Mouse (Mus musculus): ENCODE data around the gene Cul4b. TPM values are rescaled to one million over a fixed set of nuclear protein-coding genes. Genes with fewer than 3 reads are reported as not detected.
A peak's percentile ranks its signal among the peaks of the same experiment; 100 is the strongest.
"Not testable (repeated sequence)": the region's sequence is repeated elsewhere in the genome, so short reads cannot be mapped to it uniquely, and the experiment has no call there.

Cul4b gene
- polyA plus RNA-seq, 1 experiment from 2014 or later, result 23.7 TPM

DNA sequence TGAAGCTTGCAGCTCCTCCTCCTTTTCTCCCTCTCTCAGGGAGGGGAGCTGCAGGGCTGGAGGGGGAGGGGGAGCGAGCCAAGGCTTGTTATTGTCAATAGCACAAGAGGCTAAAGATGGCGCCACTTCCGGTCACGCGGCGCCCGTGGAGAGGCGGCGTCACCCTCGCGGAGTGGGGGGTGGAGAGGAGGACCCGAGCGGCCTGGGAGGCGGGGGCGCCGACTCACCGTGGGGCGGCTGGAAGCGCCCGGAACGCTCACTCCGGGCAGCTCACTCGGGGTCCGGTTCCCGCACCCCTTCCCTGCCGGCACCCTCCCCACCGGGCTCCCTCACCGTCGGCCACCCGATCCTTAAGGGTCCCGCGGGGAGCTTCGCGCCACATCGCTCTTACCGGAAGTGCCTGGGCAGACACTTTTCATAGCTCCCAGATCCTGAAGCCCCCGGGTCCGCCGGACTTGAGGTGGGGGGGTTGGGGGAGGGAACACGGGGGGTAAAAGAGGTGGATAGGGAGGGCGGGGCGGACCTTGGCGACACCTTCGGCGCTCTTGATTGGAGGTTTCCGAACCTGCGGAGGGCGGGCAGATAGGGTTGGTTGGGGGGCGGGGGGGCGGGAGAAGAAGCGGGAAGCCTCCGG lies 11.3 kb downstream of the Cul4b start:
- ATAC-seq (ENCODE audit: insufficient number of reproducible peaks, low FRiP score, low TSS enrichment, low read depth), result peak; percentile 95
- Histone ChIP-seq H3K27me3 (no peaks in the 10 kb centered on the region), H3K9ac (no peak overlapping the region; the same call in 1 of the 2 replicates), H3K4me2 (replicated peaks) (peak overlapping the region; percentile 55), H3K36me3 (0 out of 2 replicates have a peak, but pooled peaks cover 4% of the 10 kb centered on the region), H3K27ac (replicated peaks) (peak overlapping the region; percentile 97), H3K9me3 (replicated peaks) (no peaks in the 10 kb centered on the region), H3K4me3 (replicated peaks) (peak overlapping the region; percentile 56), H3K4me1 (no peaks in the 10 kb centered on the region)
- 17% methylated on average over 34 of the region's 52 CpGs for WGBS

DNA sequence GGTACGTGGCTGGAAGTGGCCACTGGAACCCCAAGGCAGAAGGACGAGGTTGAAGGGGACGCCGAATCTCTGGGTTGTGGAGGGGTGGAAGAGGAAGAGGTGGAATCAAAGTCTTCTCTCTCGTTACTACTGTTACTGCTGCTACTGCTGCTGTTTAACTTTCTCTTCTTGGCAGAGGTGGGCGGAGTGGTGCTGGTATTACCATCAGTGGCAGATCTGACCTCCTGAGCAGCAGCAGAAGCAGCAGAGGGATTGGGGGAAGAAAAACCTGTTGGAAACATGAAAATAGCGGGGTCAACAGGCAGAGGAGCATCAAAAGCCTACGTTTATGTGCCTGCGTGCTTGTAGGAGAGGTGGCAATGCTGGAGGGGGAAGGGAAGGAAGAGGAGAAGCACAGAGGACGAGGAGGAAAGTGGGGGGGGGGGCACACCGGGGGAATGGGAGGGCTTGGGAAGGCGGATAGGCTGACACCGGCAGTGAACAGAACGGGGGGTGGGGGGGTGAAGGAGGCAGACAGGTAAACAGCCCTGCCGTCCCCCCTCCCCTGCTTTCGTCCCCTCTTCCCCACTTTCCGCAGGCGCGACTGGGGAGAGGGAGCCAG lies 12.0 kb downstream of the Cul4b start:
- no peaks in the 10 kb centered on the region for H3K27me3 ChIP-seq
- ATAC-seq (ENCODE audit: insufficient number of reproducible peaks, low FRiP score, low TSS enrichment, low read depth), result no peak
- no peaks in the 10 kb centered on the region for H3K4me1 ChIP-seq

DNA sequence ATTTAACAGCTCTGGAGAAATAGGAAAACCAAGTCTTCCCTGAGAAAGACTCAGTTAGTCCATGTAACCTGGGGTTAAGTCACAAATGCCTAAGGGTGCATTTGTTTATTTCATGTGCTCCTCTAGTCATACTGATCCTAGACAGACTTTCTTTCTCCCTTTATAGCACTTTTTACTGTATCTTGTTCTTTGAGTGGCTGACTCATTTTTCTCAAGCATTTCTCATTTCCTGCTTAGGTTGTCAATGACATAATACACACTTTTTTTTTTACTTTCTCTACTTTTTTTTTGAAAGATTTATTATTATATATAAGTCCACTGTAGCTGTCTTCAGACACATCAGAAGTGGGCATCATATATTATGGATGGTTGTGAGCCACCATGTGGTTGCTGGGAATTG lies 22.7 kb downstream of the Cul4b start:
- no peak for ATAC-seq (ENCODE audit: insufficient number of reproducible peaks, low FRiP score, low TSS enrichment, low read depth)
- no peaks in the 10 kb centered on the region for H3K9me3 ChIP-seq (replicated peaks)

More for the DNA sequence above, 12.0 kb downstream of the Cul4b start:
- H3K9ac ChIP-seq, result peak overlapping the region; percentile 15; the same call in 1 of the 2 replicates
- peak overlapping the region; percentile 97 for H3K27ac ChIP-seq (replicated peaks)
- 20% methylated on average over 11 of the region's 19 CpGs for WGBS
- H3K4me3 ChIP-seq (replicated peaks), result peak overlapping the region; percentile 56
- H3K36me3 ChIP-seq, result 0 out of 2 replicates have a peak, but pooled peaks cover 4% of the 10 kb centered on the region
- peak overlapping the region; percentile 55 for H3K4me2 ChIP-seq (replicated peaks)
- no peaks in the 10 kb centered on the region for H3K9me3 ChIP-seq (replicated peaks)

DNA sequence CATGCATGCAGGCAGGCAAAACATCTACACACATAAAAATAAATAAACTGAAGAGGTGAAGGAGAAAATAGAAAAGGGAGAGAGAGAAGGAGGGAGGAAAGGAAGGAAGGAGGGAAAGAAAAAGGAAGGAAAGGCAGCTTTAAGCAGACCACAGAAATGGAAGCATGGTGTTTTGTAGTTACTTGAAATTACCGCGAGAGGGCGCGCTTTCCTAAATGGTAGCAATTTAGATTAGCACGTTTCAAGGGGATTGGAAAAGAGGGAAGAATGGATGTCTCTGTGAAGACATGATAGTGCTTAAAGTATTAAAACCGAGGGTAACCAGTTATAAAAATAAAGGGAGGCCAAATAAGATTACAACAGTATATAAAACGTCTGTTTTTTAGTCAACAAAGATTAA lies 61.4 kb downstream of the Cul4b start:
- no peaks in the 10 kb centered on the region for H3K9me3 ChIP-seq (replicated peaks)
- H3K4me3 ChIP-seq (replicated peaks), result no peak overlapping the region
- H3K9ac ChIP-seq, result no peak overlapping the region
- no peaks in the 10 kb centered on the region for H3K27me3 ChIP-seq
- no peaks in the 10 kb centered on the region for H3K36me3 ChIP-seq
- H3K4me2 ChIP-seq (replicated peaks), result no peak overlapping the region
- H3K27ac ChIP-seq (replicated peaks), result no peak overlapping the region
- ATAC-seq (ENCODE audit: insufficient number of reproducible peaks, low FRiP score, low TSS enrichment, low read depth), result no peak
- H3K4me1 ChIP-seq, result no peaks in the 10 kb centered on the region
- WGBS, result 5% methylated on average over 7 of the region's 7 CpGs

More for the DNA sequence above, 22.7 kb downstream of the Cul4b start:
- 0 out of 2 replicates have a peak, but pooled peaks cover 4% of the 10 kb centered on the region for H3K36me3 ChIP-seq
- no peaks in the 10 kb centered on the region for H3K27me3 ChIP-seq
- no peak overlapping the region for H3K27ac ChIP-seq (replicated peaks)
- no peaks in the 10 kb centered on the region for H3K4me1 ChIP-seq
- no peak overlapping the region for H3K9ac ChIP-seq
- no peak overlapping the region for H3K4me3 ChIP-seq (replicated peaks)
- no peak overlapping the region for H3K4me2 ChIP-seq (replicated peaks)

DNA sequence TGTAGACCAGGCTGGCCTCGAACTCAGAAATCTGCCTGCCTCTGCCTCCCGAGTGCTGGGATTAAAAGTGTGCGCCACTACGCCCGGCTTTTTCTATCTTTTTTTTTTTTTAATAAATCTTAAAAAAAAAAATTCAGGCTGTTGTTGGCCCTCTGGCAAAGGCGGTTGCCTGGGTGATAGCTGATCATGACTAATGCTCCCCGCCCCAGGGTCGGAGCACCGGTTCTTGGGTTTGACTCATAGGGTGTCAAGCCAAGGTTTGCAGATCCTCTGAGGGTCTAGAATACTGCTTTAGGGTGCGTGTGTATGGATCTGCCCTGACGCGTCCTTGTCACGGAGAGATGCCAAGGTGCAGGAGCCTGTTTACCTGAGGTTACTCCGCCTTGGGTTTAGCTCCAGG lies 71.2 kb downstream of the Cul4b start:
- 84% methylated on average over 14 of the region's 14 CpGs for WGBS

DNA sequence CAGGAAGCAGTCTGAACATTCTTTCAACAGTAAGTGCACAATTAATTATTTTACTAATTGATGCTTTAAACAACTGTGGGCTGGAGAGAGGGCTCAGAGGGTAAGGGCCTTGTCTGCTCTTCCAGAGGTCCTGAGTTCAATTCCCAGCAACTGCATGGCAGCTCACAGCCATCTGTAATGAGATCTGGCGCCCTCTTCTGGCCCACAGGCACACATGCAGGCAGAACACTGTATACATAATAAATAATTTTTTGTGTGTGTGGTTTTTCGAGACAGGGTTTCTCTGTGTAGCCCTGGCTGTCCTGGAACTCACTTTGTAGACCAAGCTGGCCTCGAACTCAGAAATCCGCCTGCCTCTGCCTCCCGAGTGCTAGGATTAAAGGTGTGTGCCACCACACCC lies 73.8 kb downstream of the Cul4b start:
- WGBS, result 73% methylated on average over 5 of the region's 5 CpGs
- H3K9me3 ChIP-seq (replicated peaks); H3K4me2 ChIP-seq (replicated peaks); H3K9ac ChIP-seq; H3K27ac ChIP-seq (replicated peaks); H3K4me3 ChIP-seq (replicated peaks); H3K4me1 ChIP-seq; H3K27me3 ChIP-seq; ATAC-seq (ENCODE audit: insufficient number of reproducible peaks, low FRiP score, low TSS enrichment, low read depth); H3K36me3 ChIP-seq: not testable (repeated sequence)

More for the DNA sequence above, 71.2 kb downstream of the Cul4b start:
- ATAC-seq (ENCODE audit: insufficient number of reproducible peaks, low FRiP score, low TSS enrichment, low read depth), result no peak
- no peak overlapping the region for H3K4me3 ChIP-seq (replicated peaks)
- no peak overlapping the region for H3K27ac ChIP-seq (replicated peaks)
- no peak overlapping the region for H3K4me2 ChIP-seq (replicated peaks)
- no peaks in the 10 kb centered on the region for H3K36me3 ChIP-seq
- H3K4me1 ChIP-seq, result no peaks in the 10 kb centered on the region
- no peaks in the 10 kb centered on the region for H3K27me3 ChIP-seq
- no peaks in the 10 kb centered on the region for H3K9me3 ChIP-seq (replicated peaks)
- H3K9ac ChIP-seq, result no peak overlapping the region

DNA sequence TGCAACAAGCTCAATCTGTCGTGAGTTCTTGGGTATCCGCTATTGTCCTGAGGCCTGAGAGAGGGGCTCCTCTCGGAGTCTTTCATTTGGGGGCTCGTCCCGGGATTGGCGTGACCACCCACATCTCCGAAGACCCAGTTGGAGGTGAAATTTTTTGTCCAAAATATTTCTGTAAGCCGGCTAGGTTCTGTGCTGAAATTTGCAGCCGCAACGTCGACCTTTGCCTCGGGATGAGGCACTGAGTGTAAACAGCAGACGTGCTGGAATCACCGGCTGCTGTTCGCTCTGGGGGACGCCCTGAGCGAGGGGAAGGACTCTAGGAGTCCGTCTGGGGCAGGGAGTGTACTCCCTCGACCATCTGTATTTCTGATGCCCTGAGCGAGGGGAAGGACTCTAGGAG lies 90.5 kb downstream of the Cul4b start:
- H3K4me2 ChIP-seq (replicated peaks), result peak overlapping the region; percentile 34
- not testable (repeated sequence) for H3K9ac ChIP-seq; ATAC-seq (ENCODE audit: insufficient number of reproducible peaks, low FRiP score, low TSS enrichment, low read depth); H3K9me3 ChIP-seq (replicated peaks); H3K4me3 ChIP-seq (replicated peaks); H3K27ac ChIP-seq (replicated peaks); H3K4me1 ChIP-seq; H3K27me3 ChIP-seq; H3K36me3 ChIP-seq
- WGBS, result 26% methylated on average over 20 of the region's 20 CpGs

Other genes starting within 250 kb of the Cul4b start
- gene Lamp2, start 119.7 kb downstream of the Cul4b start, polyA plus RNA-seq (2015; fragmentation: Nextera tagmentation; extraction: Ambion mirVana), result 141 and 156 TPM in 2 replicates
- 93.7 and 93.9 TPM in 2 replicates for gene Mcts1, start 24.4 kb upstream of the Cul4b start, polyA plus RNA-seq (2015; fragmentation: Nextera tagmentation; extraction: Ambion mirVana)
- 30.1 and 32.3 TPM in 2 replicates for gene C1galt1c1, start 58.9 kb upstream of the Cul4b start, polyA plus RNA-seq (2015; fragmentation: Nextera tagmentation; extraction: Ambion mirVana)
- not detected in 2 replicates for gene 6030498E09Rik, start 196.5 kb upstream of the Cul4b start, polyA plus RNA-seq (2015; fragmentation: Nextera tagmentation; extraction: Ambion mirVana)

All from embryonic facial prominence, embryonic 15.5 days (tissue).